ENCODE assay signal across 8 mouse cellular contexts in genomic region chr1:119919299-119919698, GRCm38 (mm10). TPM values are rescaled to one million over a fixed set of nuclear protein-coding genes. Genes with fewer than 3 reads are reported as not detected.
DNase-seq lines count a peak whose midpoint lies in the region.

No protein-coding gene starts in this region.

- H3K9me3 ChIP-seq in midbrain, embryonic 10.5 days (replicated peaks) = no peaks in the 10 kb centered on the region

- peak; percentile 82 for DNase-seq in heart, adult 11 months
- DNase-seq in heart, postnatal 36 days = no peak
- peak; percentile 17 for DNase-seq in urinary bladder, postnatal 25 days (ENCODE audit: low spot score)
- no peak for DNase-seq in urinary bladder, adult 2 months (ENCODE audit: low spot score)
- DNase-seq in induced T-regulatory cell, adult 2 months (ENCODE audit: low read depth) = peak; percentile 44
- no peak for DNase-seq in gastrocnemius, postnatal 4 days (ENCODE audit: low spot score in 2 of 2)
- DNase-seq in frontal cortex, postnatal 14 days (ENCODE audit: low spot score in 2 of 2) = no peak
- no peak for DNase-seq in midbrain, embryonic 10.5 days (ENCODE audit: low spot score)

- 51% methylated on average over 4 of the region's 4 CpGs for WGBS in midbrain, embryonic 10.5 days

- H3K4me3 ChIP-seq in midbrain, embryonic 10.5 days = no peak overlapping the region

- H3K4me1 ChIP-seq in midbrain, embryonic 10.5 days = no peaks in the 10 kb centered on the region

- H3K27ac ChIP-seq in midbrain, embryonic 10.5 days (replicated peaks) = no peak overlapping the region

- intact Hi-C loops in heart, postnatal 36 days (cut with DNase I) = no loop called here

- no peaks in the 10 kb centered on the region for H3K36me3 ChIP-seq in midbrain, embryonic 10.5 days

- no peaks in the 10 kb centered on the region for H3K27me3 ChIP-seq in midbrain, embryonic 10.5 days (ENCODE audit: low read depth, poor library complexity, severe bottlenecking)

RNA-seq across cellular contexts. Expression of gene Tmem177, which starts 6.3 kb away (rescaled TPM):
- 1 to 10 TPM; 9.6 to 10.0 TPM for total RNA-seq in heart, postnatal 36 days (2021)
- polyA plus RNA-seq in urinary bladder, adult 2 months (2012; rRNA removed) = 4.3 and 4.5 TPM in 2 replicates
- 1 to 10 TPM; 4.4 to 5.2 TPM for total RNA-seq in gastrocnemius, postnatal 4 days (2021)
- 12.5 and 13.2 TPM in 2 replicates for polyA plus RNA-seq in midbrain, embryonic 10.5 days (2016; fragmentation: Nextera tagmentation; extraction: Ambion mirVana)

Comparison
In these comparisons a context has a peak if more than half of its experiments do, and no peak if none do; other contexts are left out.
1. DNase-seq: peak in heart, adult 11 months (single experiment), urinary bladder, postnatal 25 days (single experiment) and induced T-regulatory cell, adult 2 months (single experiment); none in heart, postnatal 36 days (0 of 2), urinary bladder, adult 2 months (single experiment), gastrocnemius, postnatal 4 days (0 of 2), frontal cortex, postnatal 14 days (0 of 2) and midbrain, embryonic 10.5 days (single experiment).